Mouse (Mus musculus) lung, postnatal 0 days (tissue): ENCODE measurements at regions not wholly inside any gene's neighbourhood (a gene's known extent, or its start where the extent isn't known, plus 50 kb on each side); places are given as distances from the start of the nearest gene placed in this dataset.

ENCODE experiments used
- CTCF ChIP-seq: IDR thresholded peaks from 2 replicates; pipeline ENCODE4 v1.5.1; 2016; ENCODE audit warnings: antibody characterized with exemption, mild to moderate bottlenecking
- EP300 ChIP-seq: IDR thresholded peaks from 2 replicates; pipeline ENCODE4 v1.6.1; 2016; ENCODE audit warnings: antibody characterized with exemption, mild to moderate bottlenecking, control low read depth

DNA sequence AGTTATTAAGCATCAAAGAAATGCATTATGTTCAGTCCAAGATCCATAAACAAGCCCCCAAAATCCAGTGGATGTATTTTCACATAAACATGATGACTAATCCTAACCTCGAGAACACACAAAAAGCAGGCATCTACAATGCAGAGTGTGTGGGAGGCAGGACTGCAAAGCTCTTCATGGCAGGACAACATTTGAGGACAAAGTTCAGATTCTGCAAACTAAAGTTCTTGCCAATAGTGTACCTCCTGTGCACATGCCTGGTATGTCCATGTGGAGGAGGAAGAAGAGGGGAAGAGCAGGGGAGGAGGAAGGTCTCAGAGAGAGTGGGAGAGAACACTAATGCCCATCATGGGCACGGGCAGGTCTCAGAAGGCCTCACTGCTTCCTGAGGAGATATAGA is 72.6 kb upstream of the Irs2 start:
- TF ChIP-seq CTCF (no peak), EP300 (no peak)
